Mouse (Mus musculus) stomach, embryonic 16.5 days (tissue): ENCODE data around the gene Slc36a1. TPM values are rescaled to one million over a fixed set of nuclear protein-coding genes. Genes with fewer than 3 reads are reported as not detected.

Source experiments
- polyA plus RNA-seq: library from polyadenylated mRNA; unstranded; fragments of >200 nt; fragmentation: Nextera tagmentation; extraction: Ambion mirVana; gene quantifications from 2 replicates; pipeline ENCODE4 v1.2.1, GENCODE M21; 2015

Gene Slc36a1
- polyA plus RNA-seq, 1 experiment from 2014 or later = 2.3 TPM

Other genes with a start within 250 kb of the Slc36a1 start
- gene Tnip1, start 241.4 kb upstream of the Slc36a1 start, polyA plus RNA-seq = 21.3 and 23.1 TPM in 2 replicates
- 364 and 365 TPM in 2 replicates for gene Anxa6, start 170.9 kb upstream of the Slc36a1 start, polyA plus RNA-seq
- gene Ccdc69, start 126.2 kb upstream of the Slc36a1 start, polyA plus RNA-seq = 3.5 and 3.7 TPM in 2 replicates
- 26.5 and 28.8 TPM in 2 replicates for gene Gm2a, start 106.2 kb upstream of the Slc36a1 start, polyA plus RNA-seq
- not detected in 2 replicates for gene Slc36a3, start 52.6 kb upstream of the Slc36a1 start, polyA plus RNA-seq
- 1.3 and 2.0 TPM in 2 replicates for gene Slc36a2, start 19.3 kb upstream of the Slc36a1 start, polyA plus RNA-seq
- gene Fat2, start 132.2 kb downstream of the Slc36a1 start, polyA plus RNA-seq = 0.97 and 1.2 TPM in 2 replicates
- 2,158 and 2,387 TPM in 2 replicates for gene Sparc, start 218.8 kb downstream of the Slc36a1 start, polyA plus RNA-seq